8 mouse cellular contexts compared by ENCODE assay signal in genomic region chr8:121591178-121592066, GRCm38 (mm10). TPM values are rescaled to one million over a fixed set of nuclear protein-coding genes. Genes with fewer than 3 reads are reported as not detected.
DNase-seq lines count a peak whose midpoint lies in the region; ATAC-seq lines count a peak whose summit lies in the region.

No protein-coding gene starts in this region.

- intact Hi-C loops in gastrocnemius, postnatal 14 days (cut with DNase I; ENCODE audit: low total_unique reads) = loop anchor here (5.0 kb wide), 1 partner anchor 49 kb away; the partner anchor contains the start of gene 1700018B08Rik

- peak overlapping the region; percentile 78 for H3K9ac ChIP-seq in heart, embryonic 15.5 days

- WGBS in heart, embryonic 15.5 days = 16% methylated on average over 20 of the region's 20 CpGs

- peak; percentile 27 for ATAC-seq in heart, embryonic 15.5 days (replicated peaks; ENCODE audit: insufficient number of reproducible peaks, insufficient read depth, low FRiP score, low read depth)
- ATAC-seq in megakaryocyte, adult 5-6 weeks (ENCODE audit: poor library complexity, severe bottlenecking) = peak; percentile 57

- H3K9me3 ChIP-seq in heart, embryonic 15.5 days (replicated peaks) = no peaks in the 10 kb centered on the region

- H3K27ac ChIP-seq in heart, embryonic 15.5 days = peak overlapping the region; percentile 76

- peak overlapping the region; percentile 92 for H3K4me2 ChIP-seq in heart, embryonic 15.5 days

- DNase-seq in gastrocnemius, adult 18-20 months (ENCODE audit: low spot score) = peak; percentile 48
- DNase-seq in gastrocnemius, postnatal 14 days = no peak
- peak; percentile 64 for DNase-seq in embryo, embryonic 10.5 days (ENCODE audit: low spot score)
- peak; percentile 49 to 63 for DNase-seq in kidney, postnatal 25 days
- DNase-seq in spleen, postnatal 4 days (ENCODE audit: low spot score in 2 of 2) = peak; percentile 66 to 78
- no peak for DNase-seq in right cerebral cortex, postnatal 14 days

- no peaks in the 10 kb centered on the region for H3K27me3 ChIP-seq in heart, embryonic 15.5 days

- peaks cover 30% of the 10 kb centered on the region for H3K4me1 ChIP-seq in heart, embryonic 15.5 days (replicated peaks)

- H3K4me3 ChIP-seq in heart, embryonic 15.5 days = peak overlapping the region; percentile 71

- H3K36me3 ChIP-seq in heart, embryonic 15.5 days = peaks cover 25% of the 10 kb centered on the region

RNA-seq across cellular contexts. Expression of gene Map1lc3b, which starts 1.3 kb away (rescaled TPM):
- 100 to 1,000 TPM; 167 to 182 TPM for total RNA-seq in gastrocnemius, adult 18-20 months (2021)
- total RNA-seq in gastrocnemius, postnatal 14 days (2021) = 100 to 1,000 TPM; 102 to 136 TPM
- 189 and 199 TPM in 2 replicates for polyA plus RNA-seq in heart, embryonic 15.5 days (2015; fragmentation: Nextera tagmentation; extraction: Ambion mirVana)
- 124 and 139 TPM in 2 replicates for total RNA-seq in megakaryocyte, adult 5-6 weeks (2015)
- total RNA-seq in megakaryocyte, adult 5-6 weeks (2017) = 141 and 163 TPM in 2 replicates

RNA-seq across cellular contexts. Expression of gene Fbxo31, which starts 12.8 kb away (rescaled TPM):
- 100 to 1,000 TPM; 130 to 173 TPM for total RNA-seq in gastrocnemius, adult 18-20 months (2021)
- total RNA-seq in gastrocnemius, postnatal 14 days (2021) = 10 to 100 TPM; 75.2 to 89.8 TPM
- 9.8 and 13.1 TPM in 2 replicates for polyA plus RNA-seq in heart, embryonic 15.5 days (2015; fragmentation: Nextera tagmentation; extraction: Ambion mirVana)
- total RNA-seq in megakaryocyte, adult 5-6 weeks (2015) = 4.2 and 5.3 TPM in 2 replicates
- total RNA-seq in megakaryocyte, adult 5-6 weeks (2017) = 5.2 and 10.8 TPM in 2 replicates

RNA-seq across cellular contexts. Expression of gene 1700018B08Rik, which starts 47.3 kb away (rescaled TPM):
- total RNA-seq in gastrocnemius, adult 18-20 months (2021) = not detected
- not detected for total RNA-seq in gastrocnemius, postnatal 14 days (2021)
- polyA plus RNA-seq in heart, embryonic 15.5 days (2015; fragmentation: Nextera tagmentation; extraction: Ambion mirVana) = not detected in 2 replicates
- not detected in 2 replicates for total RNA-seq in megakaryocyte, adult 5-6 weeks (2015)
- not detected in 2 replicates for total RNA-seq in megakaryocyte, adult 5-6 weeks (2017)

Comparison
In these comparisons a context has a peak if more than half of its experiments do, and no peak if none do; other contexts are left out.
1. DNase-seq: peak in gastrocnemius, adult 18-20 months (single experiment), embryo, embryonic 10.5 days (single experiment), kidney, postnatal 25 days (2 of 2) and spleen, postnatal 4 days (2 of 2); none in gastrocnemius, postnatal 14 days (single experiment) and right cerebral cortex, postnatal 14 days (single experiment).
2. RNA of gene Fbxo31, which starts 12.8 kb away (total RNA-seq): 130 to 173 TPM in gastrocnemius, adult 18-20 months and 75.2 to 89.8 TPM in gastrocnemius, postnatal 14 days; 4.2 to 10.8 TPM in megakaryocyte, adult 5-6 weeks; every median in the first group is over 4 times any median in the second.